Mouse (Mus musculus) urinary bladder, postnatal 0 days (tissue): ENCODE results near the gene Dusp23. TPM values are rescaled to one million over a fixed set of nuclear protein-coding genes. Genes with fewer than 3 reads are reported as not detected.

Experiments used
- polyA plus RNA-seq: library from polyadenylated mRNA; unstranded; fragments of >200 nt; fragmentation: Nextera tagmentation; extraction: Ambion mirVana; gene quantifications from 2 replicates; pipeline ENCODE4 v1.2.1, GENCODE M21; 2015

Gene Dusp23
- 12.8 and 16.1 TPM in 2 replicates for polyA plus RNA-seq

GRCm38 (mm10) chr1:172632451-172633326, at the start of gene Dusp23:
Dusp23 (minus strand) TSS chr1:172632962.

GRCm38 (mm10) chr1:172602326-172602725, 30.4 kb downstream of the Dusp23 start, which contains the start of gene Fcrl6:
Fcrl6 (minus strand) TSS chr1:172602551.

GRCm38 (mm10) chr1:172590385-172590784, 42.4 kb downstream of the Dusp23 start, which contains the start of gene Slamf8:
Slamf8 (minus strand) TSS chr1:172590568.

Other genes with a start within 250 kb of the Dusp23 start
- 3.1 and 3.5 TPM in 2 replicates for gene Slamf9, start 157.6 kb downstream of the Dusp23 start, polyA plus RNA-seq
- gene Igsf9, start 151.2 kb downstream of the Dusp23 start, polyA plus RNA-seq: 6.4 and 6.9 TPM in 2 replicates
- 346 and 384 TPM in 2 replicates for gene Tagln2, start 132.9 kb downstream of the Dusp23 start, polyA plus RNA-seq
- 1.4 and 2.3 TPM in 2 replicates for gene Cfap45, start 112.2 kb downstream of the Dusp23 start, polyA plus RNA-seq
- gene Vsig8, start 77.0 kb downstream of the Dusp23 start, polyA plus RNA-seq: 0.34 and 0.43 TPM in 2 replicates
- gene Slamf8, start 42.4 kb downstream of the Dusp23 start, polyA plus RNA-seq: not detected in 2 replicates
- not detected in 2 replicates for gene Fcrl6, start 30.4 kb downstream of the Dusp23 start, polyA plus RNA-seq
- gene Crp, start 65.1 kb upstream of the Dusp23 start, polyA plus RNA-seq: 0.26 TPM in 1 of 2 replicates, not detected in the other